Mouse (Mus musculus): Measurements from ENCODE around the gene Anpep.

- TF ChIP-seq CTCF (IDR thresholded peaks at IDR 0.05; ENCODE audit: insufficient read depth, low read length) (no peak), POLR2A (IDR thresholded peaks at IDR 0.05; ENCODE audit: borderline replicate concordance, extremely low read depth, low read depth, low read length) (no peak)
These were observed 29.8 kb upstream of the Anpep start for GRCm38 (mm10) chr7:79890436-79891221.

Data from lung, adult 2 months (tissue).